Mouse (Mus musculus) A20 (cell line): ENCODE measurements around the gene Zfyve16.

Experiments used
- DNase-seq: peaks from one replicate; pipeline ENCODE4 v3.0.0-alpha.2; 2011; ENCODE audit warnings: low read depth, low spot score

Zfyve16 gene

GRCm38 (mm10) chr13:92530721-92531211 lies at the start of gene Zfyve16:
Gene Zfyve16 (minus strand): TSS chr13:92530868.
- DNase-seq: peak; percentile 97

DNA sequence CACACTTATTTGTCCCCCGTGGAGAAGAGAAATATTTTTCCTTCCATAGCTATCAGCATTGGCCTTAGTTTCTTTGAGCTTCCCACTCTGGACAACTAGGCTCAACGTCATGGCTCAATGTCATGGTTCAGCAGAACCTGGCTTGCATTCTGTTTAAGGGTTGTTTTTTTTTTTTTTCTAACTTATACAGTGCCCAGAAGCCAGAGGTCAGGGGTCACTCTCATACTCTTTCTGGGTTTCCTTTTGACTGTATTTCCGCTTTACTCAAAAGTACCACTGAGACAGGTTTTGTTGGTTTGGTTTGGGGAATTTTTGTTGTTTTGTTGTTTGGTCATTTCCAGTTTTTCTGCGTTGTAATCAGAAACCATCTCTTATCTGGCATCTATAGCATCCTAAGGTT lies 47.5 kb upstream of the Zfyve16 start:
- peak; percentile 49 for DNase-seq

DNA sequence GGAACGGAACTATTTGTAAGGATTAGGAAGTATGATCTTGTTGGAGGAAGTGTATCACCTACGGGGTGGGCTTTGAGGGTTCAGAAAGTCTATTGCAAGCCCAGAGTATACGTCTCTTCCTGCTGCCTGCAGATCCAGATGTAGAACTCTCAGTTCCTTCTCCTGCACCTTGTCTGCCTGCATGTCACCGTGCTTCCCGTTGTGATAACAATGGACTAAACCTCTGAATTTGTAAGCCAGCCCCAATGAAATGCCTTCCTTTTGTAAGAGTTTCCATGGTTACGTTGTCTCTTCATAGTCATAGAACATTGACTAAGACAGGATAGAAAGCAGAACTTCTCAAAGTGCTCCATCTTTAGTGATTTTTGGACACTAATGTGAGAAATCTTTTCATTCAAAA lies 46.0 kb upstream of the Zfyve16 start:
- peak; percentile 52 for DNase-seq

GRCm38 (mm10) chr13:92576072-92576471 lies 45.4 kb upstream of the Zfyve16 start, which contains the start of gene Spz1:
Gene Spz1 (minus strand): TSS chr13:92576172.
- DNase-seq: no peak

GRCm38 (mm10) chr13:92559429-92559828 lies 28.8 kb upstream of the Zfyve16 start:
- no peak for DNase-seq

GRCm38 (mm10) chr13:92557229-92557628 lies 26.6 kb upstream of the Zfyve16 start:
- no peak for DNase-seq

DNA sequence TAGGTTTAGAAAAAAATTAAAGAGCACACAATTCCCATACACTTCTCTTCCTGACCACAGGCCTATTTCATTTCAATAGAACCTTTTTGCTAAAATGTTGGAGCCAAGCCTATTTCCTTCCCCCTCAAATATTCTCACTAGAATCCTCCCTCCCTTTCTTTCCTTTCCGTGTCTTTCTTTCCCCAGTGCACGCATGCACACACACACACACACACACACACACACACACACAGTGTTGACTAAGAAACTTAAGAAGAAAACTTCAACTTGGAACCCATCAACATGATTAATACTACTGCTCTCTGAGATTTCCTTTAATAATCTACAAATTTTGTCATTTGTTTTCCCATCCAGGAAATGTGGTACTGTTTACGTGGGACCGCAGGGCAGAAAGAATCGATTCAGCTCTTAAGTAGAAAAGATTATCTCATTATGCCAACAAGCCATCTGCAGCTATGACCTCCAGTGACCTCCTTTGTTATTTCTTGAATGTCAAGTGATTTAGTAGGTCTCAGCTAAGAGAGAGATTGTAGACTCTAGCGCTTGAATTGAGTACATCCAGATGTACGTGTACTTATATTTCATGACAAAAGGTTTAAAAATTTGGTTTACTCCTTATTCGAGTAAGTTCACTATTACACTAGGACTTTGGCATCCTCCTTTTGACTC lies 25.9 kb upstream of the Zfyve16 start:
- no peak for DNase-seq

- DNase-seq: no peak
Measured at GRCm38 (mm10) chr13:92547093-92547492, 16.4 kb upstream of the Zfyve16 start.

- DNase-seq: no peak
Measured at GRCm38 (mm10) chr13:92540997-92541396, 10.3 kb upstream of the Zfyve16 start.

DNA sequence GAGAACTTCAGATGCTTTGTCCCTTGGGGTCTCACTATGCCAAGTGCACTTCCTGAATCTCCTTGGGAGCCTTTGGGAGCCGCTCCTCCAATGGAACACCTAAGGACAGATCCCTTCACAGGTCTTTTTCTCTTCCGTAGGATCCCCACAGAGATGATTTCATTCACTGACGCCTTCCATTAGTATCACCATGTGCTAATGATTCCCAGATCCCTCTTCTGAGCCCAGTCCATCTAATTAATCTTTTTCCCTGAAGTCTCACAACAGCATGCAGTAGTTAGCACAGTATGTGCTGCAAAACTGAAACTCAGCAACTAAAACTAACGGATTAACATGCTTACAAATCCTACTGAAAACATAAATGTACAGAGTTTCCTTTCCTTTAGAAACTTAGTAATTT lies 8.5 kb upstream of the Zfyve16 start:
- DNase-seq: no peak

- no peak for DNase-seq
Measured at GRCm38 (mm10) chr13:92533801-92534200, 3.1 kb upstream of the Zfyve16 start.

- DNase-seq: peak; percentile 55
Measured at GRCm38 (mm10) chr13:92532216-92532615, 1.5 kb upstream of the Zfyve16 start.

- no peak for DNase-seq
Measured at GRCm38 (mm10) chr13:92531237-92531636, 569 bp upstream of the Zfyve16 start.

DNA sequence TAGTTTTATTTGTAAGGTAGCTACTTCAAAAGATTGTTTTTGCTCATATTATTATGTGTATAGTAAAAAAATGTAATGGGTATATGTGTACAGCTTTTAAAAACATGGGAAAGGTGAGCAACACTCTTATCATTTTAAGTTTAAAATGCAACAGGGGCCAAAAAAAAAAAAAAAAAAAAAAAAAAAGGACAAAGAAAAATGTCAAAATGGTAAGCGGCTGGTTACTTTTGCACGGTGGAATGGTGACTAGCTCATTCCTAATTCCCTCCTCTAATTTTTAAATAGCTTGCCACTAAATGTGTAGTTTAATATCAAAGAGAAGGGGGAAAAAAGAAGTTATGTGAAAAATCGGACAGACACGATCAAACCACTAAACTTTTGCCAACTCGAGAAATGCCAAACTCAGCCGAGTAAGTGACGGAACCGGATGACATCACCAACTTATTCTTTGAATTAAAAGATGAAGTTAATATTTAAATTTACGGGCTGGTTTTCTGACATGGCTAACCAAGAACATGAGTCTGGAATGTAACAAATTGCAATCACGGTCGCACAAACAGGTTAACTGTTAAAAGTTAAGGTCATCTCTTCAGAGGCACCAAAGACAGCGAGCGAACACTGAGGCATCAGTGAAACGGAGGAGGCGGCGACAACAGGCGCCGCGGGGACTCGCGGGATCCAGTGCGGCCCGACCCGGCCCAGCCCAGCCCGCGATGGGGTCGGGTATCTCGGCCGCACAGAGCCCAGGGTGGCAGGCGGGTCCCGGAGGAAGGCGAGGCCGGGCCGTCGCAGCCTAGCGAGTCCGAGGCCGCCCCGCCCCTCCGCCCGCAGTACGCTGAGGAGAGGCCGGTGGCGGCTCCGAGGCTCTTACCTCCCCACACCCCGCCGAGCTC lies 594 bp downstream of the Zfyve16 start:
- DNase-seq: no peak

GRCm38 (mm10) chr13:92523178-92523813 lies 7.4 kb downstream of the Zfyve16 start:
- no peak for DNase-seq

GRCm38 (mm10) chr13:92504871-92505270 lies 25.8 kb downstream of the Zfyve16 start:
- DNase-seq: no peak

DNA sequence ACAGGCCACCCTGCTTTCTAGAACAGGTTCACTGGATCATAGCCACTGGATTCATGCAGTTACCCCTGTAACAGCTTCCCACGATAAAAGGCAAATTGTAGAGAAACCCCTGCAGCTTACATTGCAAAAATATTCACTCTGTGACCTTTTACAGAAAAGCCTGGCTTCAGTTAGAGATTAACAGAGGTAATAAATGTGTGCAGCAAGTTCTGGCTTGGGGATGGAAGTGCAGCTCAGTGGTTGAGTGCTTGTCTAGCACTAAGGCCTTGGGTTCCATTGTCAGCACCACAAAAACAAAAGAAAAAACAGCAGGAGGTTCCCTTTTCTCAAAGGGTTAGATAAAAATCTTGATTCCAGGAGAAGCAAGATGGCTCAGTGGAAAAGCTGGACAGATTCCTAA lies 38.7 kb downstream of the Zfyve16 start:
- no peak for DNase-seq

- no peak for DNase-seq
Measured at GRCm38 (mm10) chr13:92490817-92491216, 39.9 kb downstream of the Zfyve16 start.

DNA sequence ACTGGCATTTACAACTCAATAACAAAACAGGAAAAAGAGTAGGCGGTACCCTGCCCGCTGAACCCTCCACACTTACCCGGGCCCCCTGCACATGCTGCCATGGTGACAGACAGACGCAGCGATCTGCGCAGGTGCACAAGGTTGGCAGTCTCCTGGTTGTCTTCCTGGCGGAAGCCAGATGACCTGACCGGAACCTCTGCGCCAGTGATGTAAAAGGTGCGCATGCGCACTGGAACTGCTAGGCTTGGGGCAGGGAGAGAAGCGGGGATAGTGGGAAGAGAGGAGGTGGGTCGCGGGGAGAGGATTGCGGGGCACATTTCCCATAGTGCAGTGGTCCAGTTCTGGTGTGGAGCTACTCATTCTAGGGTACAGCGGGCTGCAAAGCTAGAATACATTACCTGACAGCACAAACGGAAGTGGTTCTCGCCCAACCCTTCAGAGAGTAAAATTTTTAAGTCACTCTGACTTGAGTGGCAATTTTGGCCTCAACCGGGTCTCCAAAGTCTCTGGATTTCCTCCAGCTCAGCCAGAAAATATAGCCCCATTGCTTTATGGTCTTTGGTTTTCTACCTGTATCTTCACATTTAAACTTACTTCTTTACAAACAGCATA lies 46.7 kb downstream of the Zfyve16 start, which contains the start of gene Fam151b:
TSS of gene Fam151b (minus strand) at position 164 of the 612 bp plus-strand sequence.
- peak; percentile 98 for DNase-seq

- DNase-seq: peak; percentile 85
Measured at GRCm38 (mm10) chr13:92483348-92483747, 47.3 kb downstream of the Zfyve16 start.

DNA sequence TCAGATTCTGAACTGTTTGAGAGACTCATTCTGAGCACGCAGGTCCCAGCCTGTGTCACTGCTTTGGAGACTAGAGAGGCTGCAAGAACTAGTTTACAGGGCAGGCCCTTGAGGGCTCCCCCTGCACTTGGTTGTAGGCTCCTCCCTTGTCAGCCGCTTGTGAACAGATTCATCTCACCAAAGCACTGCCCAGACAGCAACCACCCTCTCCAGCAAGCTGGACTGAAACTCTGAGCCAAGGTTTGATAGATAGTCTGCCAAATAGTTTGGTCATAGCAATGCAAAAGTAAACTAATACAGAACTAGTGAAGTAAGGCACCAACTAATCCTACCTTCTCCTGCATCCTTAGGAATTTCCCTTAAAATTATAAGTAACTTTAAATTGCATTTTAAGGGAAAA lies 60.5 kb downstream of the Zfyve16 start:
- no peak for DNase-seq

DNA sequence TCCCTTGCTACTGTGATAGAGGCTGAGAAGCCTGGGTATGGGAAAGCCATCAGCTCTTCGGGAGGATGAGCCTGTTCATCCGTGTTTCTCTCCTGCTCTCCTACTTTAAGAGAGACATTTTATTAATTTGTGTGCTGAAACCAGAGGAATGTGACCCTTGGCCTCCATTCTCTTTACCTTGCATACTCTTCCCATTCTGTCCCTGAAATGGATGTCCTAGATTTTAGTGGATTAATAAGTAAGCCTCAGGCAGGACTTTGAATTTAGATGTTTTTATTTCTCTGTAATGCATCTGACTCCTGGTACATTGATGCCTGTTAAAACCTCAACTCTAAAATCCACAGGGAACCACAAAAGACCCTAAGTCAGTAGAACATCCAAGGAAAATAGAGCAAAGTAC lies 61.3 kb downstream of the Zfyve16 start:
- DNase-seq: no peak
